Mouse (Mus musculus) T-cell, adult 2 months (primary cell): ENCODE data around the gene Pelo.
A peak's percentile ranks its signal among the peaks of the same experiment; 100 is the strongest.

Source experiments
- DNase-seq: peaks from one replicate; pipeline ENCODE4 v3.0.0; 2022; ENCODE audit warnings: low spot score

The Pelo gene

DNA sequence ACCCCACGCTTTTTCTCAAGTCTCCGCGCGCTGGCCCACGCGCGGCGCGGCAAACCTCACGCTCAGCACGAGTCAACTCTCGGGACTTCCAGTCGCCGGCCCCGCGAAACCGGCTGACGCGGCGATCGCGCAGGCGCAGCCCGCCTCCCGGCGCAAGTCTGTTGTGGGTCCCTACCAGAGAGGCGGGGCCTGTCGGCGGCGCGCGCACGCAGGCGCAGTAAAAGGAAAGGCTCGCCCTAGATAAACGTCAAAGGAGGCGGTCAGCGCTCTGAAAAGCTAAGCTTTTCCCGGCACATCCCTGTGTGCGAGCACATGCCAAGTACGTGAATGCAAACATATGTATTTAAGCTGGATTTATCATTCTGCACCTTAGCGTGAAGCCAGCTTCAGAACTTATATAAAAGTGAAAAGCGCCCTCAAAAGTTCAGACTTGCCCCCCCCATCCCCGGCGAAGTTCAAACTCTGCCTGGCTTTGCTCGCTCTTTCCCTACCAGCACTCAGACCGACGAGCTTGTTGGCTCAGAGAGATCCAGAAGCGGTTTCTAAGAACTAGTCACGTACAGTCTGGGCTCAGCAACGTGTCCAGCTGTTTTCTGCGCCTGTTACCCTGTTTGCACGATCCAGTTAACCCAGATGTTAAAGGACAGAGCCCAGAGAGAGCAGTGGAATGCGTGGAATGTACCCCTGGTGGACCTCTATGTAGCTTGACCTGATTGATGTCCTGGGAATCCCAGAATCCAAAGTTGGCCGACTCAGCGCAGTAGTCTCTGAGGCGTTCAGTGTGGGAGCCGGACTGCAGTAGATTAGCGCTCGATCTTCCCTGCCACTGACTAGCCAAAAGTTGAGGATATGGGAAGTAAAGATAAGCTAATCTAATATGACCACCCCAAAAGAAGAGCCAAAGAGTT lies at the start of gene Pelo:
Pelo (minus strand) TSS at position 118 of the 908 bp plus-strand sequence.
- DNase-seq = peak; percentile 94

DNA sequence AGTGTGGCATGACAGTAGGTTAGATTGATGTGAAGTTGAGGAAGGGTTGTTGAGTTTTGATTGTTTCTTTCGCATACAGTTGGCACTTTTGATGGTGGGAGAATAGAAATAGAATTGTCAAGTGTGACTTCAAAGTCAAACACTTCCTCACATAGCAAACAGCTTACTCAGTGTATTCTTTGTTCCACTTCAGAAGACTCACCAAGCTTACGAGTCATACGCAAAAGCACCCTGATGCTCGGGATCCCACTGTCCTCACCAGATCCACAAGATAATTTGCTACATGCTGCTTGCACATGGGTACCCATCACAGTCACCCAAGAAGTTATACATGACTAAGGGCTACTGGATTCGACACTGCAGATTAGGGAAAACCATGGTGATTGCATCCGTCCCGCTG lies 48.5 kb upstream of the Pelo start:
- no peak for DNase-seq

DNA sequence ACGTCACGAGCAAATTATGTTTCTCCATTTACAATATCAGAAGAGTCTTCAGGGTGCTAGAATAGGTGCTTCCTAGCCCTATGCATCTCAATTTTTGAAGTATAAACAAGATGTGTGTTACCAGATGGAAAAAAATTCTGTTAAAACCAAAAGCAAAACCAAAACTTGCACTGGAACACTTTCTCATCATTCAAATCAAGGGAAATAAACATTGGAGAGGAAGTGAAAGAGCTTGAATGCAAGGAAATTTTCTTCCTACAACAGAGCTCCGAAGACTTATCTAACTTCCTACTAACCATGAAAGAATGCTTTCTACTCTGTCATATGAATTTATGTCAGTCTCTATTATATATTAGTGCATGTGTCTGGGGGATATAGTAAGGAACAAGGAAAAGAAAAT lies 46.8 kb upstream of the Pelo start:
- DNase-seq = no peak

DNA sequence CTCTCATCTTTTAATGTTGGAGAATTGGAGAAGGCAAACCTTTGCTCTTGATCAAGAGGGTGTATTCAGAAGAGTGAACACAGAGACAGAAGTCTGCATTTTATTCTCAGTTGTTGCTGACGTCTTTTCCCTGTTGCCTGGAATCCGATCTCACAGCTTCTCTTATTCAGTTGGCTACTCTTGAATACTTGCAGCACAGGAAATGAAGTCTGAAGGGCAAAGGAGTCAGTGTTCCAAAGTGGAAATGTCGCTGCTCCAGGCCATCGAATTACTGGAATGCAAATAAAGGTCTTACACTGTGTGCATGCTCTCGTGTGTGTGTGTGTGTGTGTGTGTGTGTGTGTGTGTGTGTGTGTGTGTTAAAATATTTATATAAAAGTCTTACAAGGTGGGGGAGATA lies 42.4 kb upstream of the Pelo start:
- no peak for DNase-seq

DNA sequence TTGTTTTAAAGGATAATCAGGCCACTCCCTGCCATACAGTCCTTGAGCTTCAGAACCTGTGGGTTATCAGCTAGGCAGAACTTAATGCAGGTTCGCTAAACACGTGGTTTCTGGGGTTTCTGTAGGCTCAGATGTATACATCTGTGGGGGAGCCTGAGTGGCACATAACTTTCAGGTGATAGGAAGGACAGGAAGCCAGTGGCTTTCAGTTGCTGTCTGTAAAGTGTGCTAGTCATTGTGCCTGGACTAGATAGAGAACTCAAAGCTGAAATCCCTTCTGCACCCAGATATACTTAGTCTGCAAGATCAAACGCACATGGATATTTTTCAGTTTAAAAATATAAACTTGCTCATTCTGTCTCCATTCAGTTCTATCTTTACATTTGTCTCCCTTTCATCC lies 41.4 kb upstream of the Pelo start:
- DNase-seq = no peak

DNA sequence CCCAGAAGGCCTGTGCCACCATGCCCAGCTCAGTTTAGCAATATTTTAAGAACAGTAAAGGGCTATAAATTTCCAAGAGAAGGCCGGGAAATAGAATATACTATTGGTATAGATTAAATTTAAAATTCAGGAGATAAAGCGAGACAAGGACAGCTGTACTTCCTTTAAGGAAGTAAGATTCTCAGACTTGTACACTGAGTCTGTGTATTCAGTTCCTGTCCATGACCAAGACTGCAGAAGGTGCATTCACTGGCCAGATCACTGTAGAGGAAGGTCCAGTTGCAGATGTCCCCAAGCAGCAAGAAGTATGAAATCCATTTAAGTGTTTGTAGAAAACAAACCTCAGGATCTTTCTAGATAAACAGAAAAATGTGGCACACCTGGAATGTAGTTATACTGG lies 40.0 kb upstream of the Pelo start:
- no peak for DNase-seq

DNA sequence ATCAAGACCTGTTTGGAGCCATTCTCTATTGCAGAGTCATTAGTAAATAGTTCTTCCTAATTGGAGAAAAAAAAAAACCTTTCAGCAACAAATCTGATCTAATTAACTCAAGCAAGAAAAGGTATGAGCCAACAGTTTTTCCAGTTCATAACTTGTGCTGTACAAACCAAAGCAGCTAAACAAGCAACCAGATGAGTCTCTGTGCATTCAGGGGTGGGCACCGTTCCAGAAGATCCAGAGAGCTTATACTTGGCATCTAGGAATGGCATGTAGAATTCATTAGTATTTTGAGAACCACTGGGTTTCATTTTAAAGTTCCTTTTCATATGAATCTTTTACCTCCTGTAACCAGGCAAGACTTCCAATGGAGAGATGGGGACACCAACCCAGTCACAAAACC lies 37.8 kb upstream of the Pelo start:
- no peak for DNase-seq

DNA sequence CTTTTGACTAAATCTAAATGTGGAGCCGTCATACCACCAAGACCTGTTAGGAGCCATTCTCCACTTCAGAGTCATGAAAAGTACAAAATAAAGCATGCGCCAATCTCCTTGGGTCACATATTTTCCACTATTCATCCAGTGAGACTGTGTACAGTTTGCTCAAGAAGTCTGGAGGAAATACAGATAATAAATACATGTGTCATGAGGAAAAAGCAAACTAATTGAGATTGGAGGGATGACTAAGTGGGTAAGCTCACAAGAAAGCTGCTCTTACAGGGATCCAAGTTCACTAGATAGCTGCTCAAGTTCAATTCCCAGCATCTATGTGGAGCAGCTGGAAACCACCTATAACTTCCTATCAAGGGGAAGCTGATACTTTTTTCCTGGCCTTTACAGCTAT lies 36.5 kb upstream of the Pelo start:
- no peak for DNase-seq

DNA sequence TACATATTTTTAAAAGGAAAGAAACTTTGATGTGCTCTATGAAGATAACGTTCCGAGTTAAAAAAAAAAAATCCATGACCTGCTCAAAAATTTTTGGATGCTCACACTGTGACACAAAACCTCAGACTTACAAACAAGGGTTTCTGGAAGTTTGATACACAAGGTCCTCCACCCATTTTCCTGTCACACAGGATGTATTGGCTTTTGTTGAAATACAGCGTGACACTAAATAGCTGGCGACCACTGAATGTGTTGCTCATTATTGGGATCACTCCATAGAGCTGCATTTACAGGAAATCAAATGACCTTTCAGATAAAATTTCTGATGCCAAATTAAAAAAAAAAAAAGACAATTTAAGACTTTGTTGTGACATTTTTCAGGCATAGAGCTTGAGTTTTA lies 35.1 kb upstream of the Pelo start:
- DNase-seq = no peak

DNA sequence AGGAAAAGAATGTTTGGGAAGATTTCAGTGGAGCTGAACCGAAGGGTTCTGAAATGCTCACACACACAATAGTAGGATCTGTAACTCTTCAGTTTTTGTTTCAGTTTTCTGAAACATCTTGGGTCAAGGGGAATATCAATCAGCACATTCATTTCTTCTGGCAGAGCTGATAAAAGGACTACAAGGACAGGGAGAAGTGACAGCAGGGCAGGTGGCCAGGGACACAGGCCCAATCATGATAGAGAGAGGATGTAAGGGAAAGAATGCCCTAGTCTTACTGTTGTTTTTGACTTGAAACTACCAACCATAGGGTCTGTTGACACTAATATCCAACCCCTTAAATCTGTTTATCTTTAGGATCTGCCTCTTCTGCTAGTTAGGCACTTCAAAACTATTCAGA lies 34.5 kb upstream of the Pelo start:
- DNase-seq = no peak

DNA sequence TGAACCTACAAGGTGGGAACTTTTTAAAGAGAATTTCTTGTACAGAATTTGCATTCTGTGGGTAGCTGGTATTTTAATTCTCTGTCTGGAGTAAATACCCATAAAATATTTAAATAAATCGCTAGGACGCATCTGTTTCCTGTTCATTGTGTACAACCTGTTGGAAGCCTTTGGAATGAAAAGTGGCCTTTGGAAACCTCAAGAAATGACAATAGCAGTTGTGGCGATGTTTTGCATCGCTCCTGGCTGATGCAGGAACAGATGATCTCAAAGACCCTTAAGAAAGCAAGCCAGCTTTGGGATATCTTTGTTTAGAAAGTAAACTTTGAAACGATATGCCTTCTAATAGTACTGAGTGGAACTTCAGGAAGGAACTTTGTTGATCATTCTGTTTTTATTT lies 28.8 kb upstream of the Pelo start:
- DNase-seq = no peak

DNA sequence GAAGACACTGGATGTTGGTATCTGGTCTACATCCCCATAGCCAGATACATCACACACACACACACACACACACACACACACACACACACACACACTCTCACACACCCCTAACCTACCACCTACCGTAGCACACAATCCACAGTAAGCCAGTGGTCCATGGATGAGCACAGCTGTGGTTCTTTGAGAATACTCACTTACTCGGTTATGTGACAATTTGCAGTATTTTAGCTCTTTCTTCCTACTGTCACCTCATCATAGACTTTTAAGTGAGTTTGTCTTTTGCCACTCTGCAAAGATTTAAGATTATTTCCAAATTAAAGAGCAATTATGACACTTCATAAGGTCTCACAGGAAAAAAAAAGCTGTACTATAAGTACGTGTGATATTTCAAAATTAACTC lies 28.2 kb upstream of the Pelo start:
- no peak for DNase-seq

DNA sequence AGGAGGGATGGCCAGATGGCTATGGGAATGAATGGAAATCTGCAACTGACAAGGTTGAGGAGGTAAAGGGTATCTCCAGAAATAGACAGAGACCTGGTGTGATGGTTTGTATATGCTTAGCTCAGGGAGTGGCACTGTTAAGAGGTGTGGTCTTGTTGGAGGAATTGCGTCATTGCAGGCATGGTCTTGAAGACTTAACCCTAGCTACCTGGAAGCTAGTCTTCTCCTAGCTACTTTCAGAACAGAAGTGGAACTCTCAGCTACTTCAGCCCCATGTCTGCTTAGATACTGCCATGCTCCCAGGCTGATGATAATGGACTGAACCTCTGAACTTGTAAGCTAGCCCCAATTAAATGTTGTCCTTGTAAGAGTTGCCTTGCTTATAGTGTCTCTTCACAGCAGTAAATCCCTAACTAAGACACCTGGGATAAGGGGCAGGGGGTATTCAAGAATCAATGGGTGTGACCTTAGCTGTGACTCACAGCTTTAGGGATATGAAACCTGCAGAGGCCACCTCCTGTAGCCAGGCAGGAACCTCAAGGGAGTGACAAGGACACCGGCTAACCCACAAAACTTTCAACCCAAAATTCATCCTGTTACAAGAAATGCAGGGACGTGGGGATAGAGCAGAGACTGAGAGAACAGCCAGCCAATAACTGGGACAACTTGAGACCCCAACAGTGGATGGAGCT lies 27.1 kb upstream of the Pelo start:
- DNase-seq = no peak

DNA sequence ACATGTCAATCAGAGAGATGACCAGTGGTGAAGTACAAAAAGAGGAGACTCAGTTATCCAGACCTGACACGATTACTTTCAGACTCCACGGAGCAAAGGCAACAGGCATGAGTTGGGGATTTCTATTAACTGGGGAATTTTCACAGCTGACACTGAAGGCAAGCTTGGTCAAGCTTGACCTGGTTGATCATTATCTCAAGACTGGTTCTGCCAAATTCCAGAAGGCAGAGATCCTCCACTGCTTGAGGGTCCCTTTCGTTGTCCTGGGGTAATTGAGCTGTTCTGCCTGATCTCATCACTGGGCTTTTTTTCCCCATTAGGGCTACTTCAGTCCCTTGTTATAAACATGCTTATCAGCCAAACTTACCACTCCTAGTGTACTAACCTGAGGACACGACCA lies 19.6 kb upstream of the Pelo start:
- DNase-seq = no peak

DNA sequence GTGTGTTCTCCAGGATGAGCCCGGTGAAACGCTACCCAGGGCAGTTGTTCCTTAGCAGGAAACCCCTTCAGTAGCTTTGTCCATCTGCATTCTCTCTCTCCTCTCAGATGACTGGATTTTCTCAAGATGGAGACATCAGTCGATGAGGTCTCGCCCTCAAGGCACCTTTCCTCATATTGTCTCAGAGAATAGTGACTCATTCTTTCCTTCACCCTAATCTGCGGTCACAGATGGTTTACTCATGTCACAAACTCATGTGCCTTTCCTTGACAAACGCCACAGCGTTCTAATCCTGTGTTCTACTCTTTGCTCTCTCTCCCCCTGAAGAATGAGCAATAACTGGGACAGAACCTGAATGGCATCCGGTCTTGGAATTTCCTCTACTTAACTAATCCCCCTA lies 17.4 kb upstream of the Pelo start:
- DNase-seq = no peak

DNA sequence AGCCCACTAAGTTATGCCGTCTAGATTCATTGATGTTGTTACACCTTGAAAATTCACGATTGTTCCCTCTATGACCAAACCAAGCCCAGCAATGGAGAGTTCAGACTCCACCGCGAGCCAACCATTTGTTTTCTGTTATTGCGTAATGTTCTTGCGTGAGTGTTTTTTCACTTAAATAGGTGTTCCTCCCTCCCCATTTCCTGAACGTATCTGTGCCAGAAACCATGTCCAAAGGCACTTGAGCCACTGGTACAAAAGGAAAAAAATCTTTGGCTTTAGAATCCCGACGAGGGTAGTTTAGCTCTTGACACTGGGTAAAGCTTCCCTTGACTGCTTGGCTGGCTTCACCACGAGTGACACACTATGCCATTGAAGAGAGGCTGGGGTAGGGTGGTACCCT lies 16.2 kb upstream of the Pelo start:
- DNase-seq = no peak

DNA sequence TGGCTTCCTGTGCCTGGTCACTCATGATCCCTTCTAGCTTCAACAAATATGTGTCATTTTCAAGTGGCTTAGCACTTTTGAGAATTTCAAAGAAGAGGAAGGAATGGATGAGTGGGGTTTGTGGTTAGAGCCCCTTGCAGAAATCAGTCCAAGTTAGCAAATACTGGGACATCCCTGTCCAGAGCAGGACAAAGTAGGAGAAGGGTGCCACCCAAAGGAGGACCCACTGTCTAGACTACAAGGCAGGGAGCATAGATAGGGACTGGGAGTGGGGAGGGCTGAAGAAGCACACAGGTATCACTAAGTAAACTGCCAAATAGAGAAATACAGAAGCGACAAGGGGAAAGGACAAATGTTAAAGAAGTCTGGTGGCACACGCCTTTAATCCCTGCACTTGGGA lies 12.8 kb upstream of the Pelo start:
- no peak for DNase-seq

DNA sequence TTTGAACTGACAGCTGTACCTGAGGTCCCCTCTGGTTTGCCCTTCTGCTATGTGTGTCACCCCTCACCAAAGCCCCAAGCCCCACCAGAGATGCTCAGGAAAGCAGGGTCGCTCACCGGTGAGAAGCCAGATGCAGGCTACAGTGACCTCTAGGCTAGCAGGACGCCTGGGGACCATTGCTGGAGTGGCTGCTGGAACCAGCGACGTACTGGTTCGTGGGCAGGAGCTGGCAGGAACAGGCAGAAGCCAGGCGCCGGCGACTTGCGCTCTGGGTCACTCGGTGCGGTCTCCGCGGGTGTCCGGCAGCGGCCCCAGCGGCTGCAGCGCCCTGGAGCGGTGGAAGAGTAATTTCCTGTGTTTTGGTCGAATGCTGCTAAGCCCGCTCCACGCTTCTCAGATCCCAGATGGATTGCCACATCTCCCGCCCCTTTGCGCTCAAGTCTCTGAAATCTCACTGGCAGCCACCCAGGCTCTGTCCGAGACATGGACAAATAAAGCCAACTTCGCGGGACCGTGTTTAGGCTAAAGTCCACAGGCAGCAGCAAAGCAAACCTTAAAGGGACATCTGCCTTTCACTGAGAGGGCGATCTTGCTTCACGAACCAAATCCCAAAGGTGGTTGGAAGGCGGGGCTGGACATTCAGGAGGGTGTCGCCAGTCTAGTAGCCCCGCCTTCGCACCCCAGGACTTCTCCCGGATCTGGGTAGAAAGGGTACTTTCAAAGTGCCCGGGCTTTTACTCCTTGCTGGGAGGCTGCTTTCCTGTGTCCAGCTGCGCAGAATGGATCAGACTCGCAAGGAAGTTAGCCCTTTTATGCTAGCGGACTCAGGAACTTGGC lies 11.6 kb upstream of the Pelo start, which contains the start of the genes Gm49395 and Itga1:
Gm49395 (minus strand) TSS at position 567 of the 837 bp plus-strand sequence.
Itga1 (minus strand) TSS at position 610 of the 837 bp plus-strand sequence.
- no peak for DNase-seq

DNA sequence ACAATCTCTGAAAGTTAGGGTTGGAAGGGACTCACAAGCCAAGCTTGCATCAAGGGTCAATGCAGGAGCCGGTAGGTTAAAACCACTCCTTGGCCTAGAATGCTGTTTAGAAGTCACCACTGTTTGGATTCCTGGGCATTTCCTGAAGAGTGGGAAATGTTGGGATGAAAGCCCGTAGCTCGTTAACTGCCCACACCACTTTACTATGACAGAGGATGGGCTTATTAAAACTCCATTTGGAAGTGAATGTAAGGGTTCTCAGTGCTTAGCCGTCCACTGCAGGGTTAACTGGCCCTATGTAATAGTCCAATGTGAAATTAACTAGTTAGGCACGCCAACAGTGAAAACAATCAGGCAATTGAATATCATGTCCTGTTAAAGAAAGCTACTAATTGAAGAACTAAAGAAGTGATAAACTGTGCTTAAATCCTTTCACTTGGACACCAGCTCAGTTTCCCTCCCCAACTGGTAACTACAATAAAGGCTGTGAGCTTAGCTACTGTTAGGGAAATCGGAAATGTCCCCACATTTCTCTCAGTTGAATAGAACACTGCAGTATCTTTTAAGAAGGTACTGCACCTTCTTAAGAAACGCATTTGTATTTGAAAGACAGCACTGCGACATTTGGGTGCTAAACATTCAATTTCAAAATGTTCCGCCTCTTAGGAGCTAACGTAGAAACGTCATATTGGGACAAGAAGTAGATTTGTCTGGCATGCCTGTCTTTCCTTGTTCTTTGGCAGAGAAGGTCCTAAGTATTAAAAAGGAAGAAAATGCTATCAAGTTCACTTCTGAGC lies 10.6 kb upstream of the Pelo start:
- DNase-seq = no peak

DNA sequence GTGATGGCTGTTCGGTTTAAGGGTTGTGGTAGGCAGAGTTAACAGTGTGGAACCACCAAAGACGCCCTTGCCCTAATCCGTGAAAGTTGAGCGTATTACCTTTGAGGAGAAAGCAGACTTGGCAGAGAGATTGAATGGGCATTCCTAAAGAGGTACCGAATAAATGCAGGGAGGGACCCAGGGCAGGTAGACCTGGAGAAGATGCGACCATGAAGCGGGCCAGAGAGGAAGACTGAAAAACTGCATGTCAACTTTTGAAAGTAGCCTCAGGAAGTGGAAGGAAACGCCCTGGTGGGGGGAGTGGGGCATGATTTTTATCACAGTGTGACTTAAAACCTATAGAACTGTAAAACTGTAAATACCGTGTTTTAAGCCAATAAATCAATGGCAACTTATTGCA lies 9.4 kb upstream of the Pelo start:
- DNase-seq = no peak

DNA sequence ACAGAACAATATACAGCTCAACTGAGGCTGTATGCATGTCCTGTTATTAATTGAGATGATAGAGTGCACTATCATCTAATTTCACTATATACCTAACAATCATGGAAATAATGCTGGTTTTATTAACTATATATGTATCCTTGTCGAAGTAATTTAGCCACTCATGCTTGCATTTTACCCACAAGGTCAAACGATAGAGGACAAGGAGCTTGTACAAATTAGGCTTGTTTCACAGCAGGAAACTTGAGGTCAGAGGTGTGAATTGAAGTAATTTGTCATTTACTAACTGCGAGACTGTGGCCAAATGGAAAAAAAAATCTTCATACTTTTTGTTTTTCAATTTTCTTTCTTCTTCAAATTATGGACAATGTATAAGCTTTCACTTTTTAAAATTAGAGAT lies 8.2 kb upstream of the Pelo start:
- DNase-seq = no peak

DNA sequence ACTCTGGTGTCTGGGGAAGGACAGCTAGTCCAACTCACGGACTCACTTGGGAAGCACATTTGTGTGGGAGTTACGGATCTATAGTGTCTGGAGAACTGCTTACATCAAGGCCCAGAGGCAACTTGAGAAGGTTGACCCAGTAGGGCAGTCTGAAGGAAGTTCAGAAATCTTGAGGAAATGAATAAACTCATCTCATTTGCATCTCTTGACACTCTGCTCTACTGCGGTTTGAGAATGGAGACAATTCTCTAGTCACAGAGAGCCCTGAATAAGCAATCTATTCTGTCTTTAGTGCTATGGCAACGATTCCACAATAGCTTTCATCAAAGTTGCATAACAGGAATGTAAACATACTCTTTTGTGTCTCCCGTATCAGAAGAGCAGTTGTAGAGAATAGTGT lies 7.0 kb upstream of the Pelo start:
- no peak for DNase-seq
